Mouse (Mus musculus): ENCODE results near the gene Utp14b.

Gene Utp14b

GRCm38 (mm10) chr1:78657671-78658440 lies at the start of gene Utp14b, which contains the start of gene Acsl3:
Gene Utp14b, plus strand, starts transcription at chr1:78658038.
Gene Acsl3, plus strand, starts transcription at chr1:78657825.
- DNase-seq, result peak; percentile 97 to 99

GRCm38 (mm10) chr1:78609134-78609907 lies 48.5 kb upstream of the Utp14b start:
- DNase-seq, result no peak

GRCm38 (mm10) chr1:78611039-78611438 lies 46.8 kb upstream of the Utp14b start:
- no peak for DNase-seq

GRCm38 (mm10) chr1:78612959-78613358 lies 44.9 kb upstream of the Utp14b start:
- no peak for DNase-seq

GRCm38 (mm10) chr1:78624352-78624751 lies 33.5 kb upstream of the Utp14b start:
- DNase-seq, result no peak

- no peak for DNase-seq
Observed at GRCm38 (mm10) chr1:78634486-78634885, 23.4 kb upstream of the Utp14b start.

GRCm38 (mm10) chr1:78640871-78641270 lies 17.0 kb upstream of the Utp14b start:
- no peak for DNase-seq

GRCm38 (mm10) chr1:78641791-78642190 lies 16.0 kb upstream of the Utp14b start:
- DNase-seq, result no peak

GRCm38 (mm10) chr1:78642197-78642596 lies 15.6 kb upstream of the Utp14b start:
- peak in 1 of 2 experiments; percentile 20 for DNase-seq

- no peak for DNase-seq
Observed at GRCm38 (mm10) chr1:78647317-78647885, 10.4 kb upstream of the Utp14b start.

GRCm38 (mm10) chr1:78649269-78650061 lies 8.4 kb upstream of the Utp14b start:
- no peak for DNase-seq

GRCm38 (mm10) chr1:78656472-78656871 lies 1.4 kb upstream of the Utp14b start:
- DNase-seq, result peak; percentile 45 to 55

- no peak for DNase-seq
Observed at GRCm38 (mm10) chr1:78657021-78657629, 713 bp upstream of the Utp14b start.

GRCm38 (mm10) chr1:78658441-78659269 lies 817 bp downstream of the Utp14b start:
- DNase-seq, result no peak

GRCm38 (mm10) chr1:78659270-78659823 lies 1.5 kb downstream of the Utp14b start:
- DNase-seq, result no peak

- DNase-seq, result no peak
Observed at GRCm38 (mm10) chr1:78664326-78664725, 6.5 kb downstream of the Utp14b start.

GRCm38 (mm10) chr1:78665954-78666499 lies 8.2 kb downstream of the Utp14b start:
- DNase-seq, result no peak

GRCm38 (mm10) chr1:78666585-78666984 lies 8.7 kb downstream of the Utp14b start:
- DNase-seq, result no peak

- no peak for DNase-seq
Observed at GRCm38 (mm10) chr1:78682291-78682690, 24.5 kb downstream of the Utp14b start.

- no peak for DNase-seq
Observed at GRCm38 (mm10) chr1:78684128-78684527, 26.3 kb downstream of the Utp14b start.

GRCm38 (mm10) chr1:78686872-78687271 lies 29.0 kb downstream of the Utp14b start:
- DNase-seq, result peak in 1 of 2 experiments; percentile 20

All from lung, postnatal 4 days (tissue).